Mouse (Mus musculus) inflammation-experienced regulatory T-cells, adult 16 weeks (primary cell): Measurements from ENCODE around the gene Stx1b. TPM values are rescaled to one million over a fixed set of nuclear protein-coding genes. Genes with fewer than 3 reads are reported as not detected.

Experiments used
- polyA plus RNA-seq: library from polyadenylated mRNA; unstranded; fragments of 100-300 nt; shearing (Covaris generic); gene quantifications from one replicate; pipeline ENCODE4 v1.2.1, GENCODE M21; 2017

Gene Stx1b
- polyA plus RNA-seq, result not detected

DNA sequence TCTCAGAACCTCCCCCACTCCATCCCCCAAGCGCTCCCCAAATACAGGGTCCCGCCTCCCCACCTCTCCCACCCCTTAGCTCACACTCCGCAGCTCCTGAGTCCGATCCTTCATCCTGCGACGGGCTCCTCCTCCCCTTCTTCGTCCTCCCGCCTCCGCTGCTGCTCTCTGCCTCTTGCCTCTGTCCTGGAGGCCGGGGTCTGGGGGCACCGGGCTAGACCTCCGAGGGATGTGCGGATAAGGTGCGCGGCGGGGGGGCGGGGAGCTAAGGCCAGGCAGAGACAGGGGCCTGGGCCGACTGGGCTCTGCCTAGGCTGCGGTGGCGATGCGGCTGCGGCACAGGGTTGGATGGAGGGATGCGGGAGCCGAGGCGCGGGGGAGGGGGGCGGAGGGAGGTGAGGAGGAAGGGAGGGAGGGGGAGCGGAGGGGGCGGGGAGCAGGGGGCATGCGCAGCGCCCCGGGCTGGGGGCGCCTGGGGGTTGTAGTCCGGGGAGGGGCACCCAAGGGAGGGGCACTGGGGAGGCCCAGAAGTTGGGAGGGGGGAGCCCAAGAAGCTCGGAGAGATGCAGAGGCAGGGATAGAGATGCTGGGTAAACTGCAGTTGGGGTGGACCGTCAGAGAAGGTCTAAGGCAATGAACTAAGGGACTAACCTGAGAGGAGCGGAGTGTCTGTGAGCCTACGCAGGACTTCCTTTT lies at the start of gene Stx1b, which contains the start of gene Stx4a:
Gene Stx1b (minus strand): TSS at position 374 of the 696 bp plus-strand sequence.
Gene Stx4a (plus strand): TSS at position 119 of the 696 bp plus-strand sequence.

DNA sequence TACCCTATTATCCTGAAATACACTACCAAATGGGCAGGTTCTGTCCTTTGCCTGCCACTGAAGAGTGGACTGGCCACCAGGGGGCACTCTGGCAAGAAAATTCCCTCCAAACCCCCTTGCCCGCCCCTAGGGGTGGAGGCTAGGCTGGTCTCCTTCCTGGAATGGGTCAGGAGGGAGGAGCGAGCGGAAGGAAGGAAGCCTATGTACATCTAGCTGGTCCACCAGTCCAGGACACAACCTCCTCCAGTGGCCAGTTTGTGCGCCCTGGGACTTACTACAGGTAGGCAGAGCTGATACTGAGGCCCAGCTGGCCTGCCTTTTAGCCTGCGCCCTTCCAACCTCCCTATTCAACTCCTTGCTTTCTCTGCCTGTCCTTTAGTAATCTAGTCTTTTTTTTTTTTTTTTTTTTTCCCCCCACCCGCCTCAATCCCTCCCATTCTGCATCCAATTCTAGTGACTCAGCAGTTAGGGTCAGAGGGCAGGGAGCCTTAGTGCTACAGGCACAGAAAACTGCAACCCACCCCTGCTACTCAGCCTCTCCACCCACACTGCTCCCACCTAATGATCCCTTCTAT lies 23.8 kb downstream of the Stx1b start, which contains the start of gene Hsd3b7:
Gene Hsd3b7 (plus strand): TSS at position 170 of the 575 bp plus-strand sequence.

DNA sequence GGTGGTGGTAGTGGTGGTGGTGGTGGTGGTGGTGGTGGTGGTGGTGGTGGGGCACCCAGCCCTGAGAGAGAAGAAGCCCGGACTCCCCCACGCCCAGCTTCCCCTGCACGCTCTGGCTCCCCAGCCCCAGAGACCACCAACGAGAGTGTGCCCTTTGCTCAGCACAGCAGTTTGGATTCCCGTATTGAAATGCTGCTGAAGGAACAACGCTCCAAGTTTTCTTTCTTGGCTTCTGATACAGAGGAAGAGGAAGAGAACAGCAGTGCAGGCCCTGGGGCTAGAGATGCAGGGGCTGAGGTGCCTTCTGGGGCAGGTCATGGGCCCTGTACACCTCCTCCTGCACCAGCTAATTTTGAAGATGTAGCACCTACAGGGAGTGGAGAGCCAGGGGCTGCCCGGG lies 39.0 kb downstream of the Stx1b start, which contains the start of gene Gm49388:
Gene Gm49388 (plus strand): TSS at position 301 of the 400 bp plus-strand sequence.

DNA sequence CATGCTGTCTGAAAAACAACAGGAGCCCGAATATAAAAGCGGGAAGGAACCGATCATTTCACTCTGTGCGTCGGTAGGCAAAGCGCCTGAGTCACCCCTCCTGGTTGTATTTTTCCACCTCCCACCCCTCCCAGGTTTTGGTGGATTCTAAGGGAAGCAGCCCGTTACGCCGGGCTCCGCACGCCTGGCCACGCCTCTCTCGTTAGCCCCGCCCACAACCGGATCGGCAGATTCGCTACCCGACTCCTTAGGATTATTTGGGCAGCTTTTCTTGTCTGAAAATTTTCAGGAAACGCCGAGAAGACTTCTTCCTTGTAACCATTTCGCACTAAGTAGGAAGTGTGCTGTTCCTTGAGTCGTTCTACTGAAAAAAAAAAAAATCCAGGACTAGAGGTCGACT lies 47.9 kb downstream of the Stx1b start, which contains the start of gene Setd1a:
Gene Setd1a (plus strand): TSS at position 245 of the 400 bp plus-strand sequence.

DNA sequence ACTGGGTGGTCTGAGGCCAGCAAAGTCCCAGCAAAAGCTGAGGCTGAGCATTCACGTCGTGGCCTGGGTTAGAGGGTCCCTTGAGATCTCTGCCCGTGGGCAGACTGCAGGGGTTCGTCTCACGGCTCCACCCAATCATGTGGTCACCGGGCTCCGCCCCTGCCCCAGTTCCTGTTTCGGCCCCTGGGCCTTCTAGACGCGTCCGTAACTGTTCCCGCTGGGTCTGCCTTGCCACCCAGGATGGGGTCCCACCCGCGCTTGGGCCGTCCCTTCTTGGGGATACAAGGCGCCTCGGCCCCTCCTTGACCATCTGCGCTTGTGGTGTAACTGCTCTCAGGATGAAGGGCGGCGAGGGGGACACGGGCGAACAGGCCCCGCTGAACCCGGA lies 54.7 kb downstream of the Stx1b start, which contains the start of gene Orai3:
Gene Orai3 (plus strand): TSS at position 165 of the 388 bp plus-strand sequence.

Other genes starting within 250 kb of the Stx1b start
- gene Ccdc189, start 236.0 kb downstream of the Stx1b start, polyA plus RNA-seq, result 0.95 TPM
- gene Rnf40, start 235.8 kb downstream of the Stx1b start, polyA plus RNA-seq, result 171 TPM
- 1.1 TPM for gene Zfp629, start 208.8 kb downstream of the Stx1b start, polyA plus RNA-seq
- 19.5 TPM for gene Bcl7c, start 115.6 kb downstream of the Stx1b start, polyA plus RNA-seq
- gene Ctf1, start 111.8 kb downstream of the Stx1b start, polyA plus RNA-seq, result not detected
- not detected for gene Ctf2, start 92.4 kb downstream of the Stx1b start, polyA plus RNA-seq
- gene Fbxl19, start 80.0 kb downstream of the Stx1b start, polyA plus RNA-seq, result 1.3 TPM
- 38.5 TPM for gene Orai3, start 54.7 kb downstream of the Stx1b start, polyA plus RNA-seq
- gene Setd1a, start 47.9 kb downstream of the Stx1b start, polyA plus RNA-seq, result 1.2 TPM
- gene Gm49388, start 38.9 kb downstream of the Stx1b start, polyA plus RNA-seq, result not detected
- gene Hsd3b7, start 23.9 kb downstream of the Stx1b start, polyA plus RNA-seq, result 4.5 TPM
- gene Stx4a, start 255 bp downstream of the Stx1b start, polyA plus RNA-seq, result 167 TPM
- 63.8 TPM for gene Zfp646, start 51.7 kb upstream of the Stx1b start, polyA plus RNA-seq
- 23.2 TPM for gene Zfp668, start 52.3 kb upstream of the Stx1b start, polyA plus RNA-seq
- 1.0 TPM for gene Prss53, start 66.4 kb upstream of the Stx1b start, polyA plus RNA-seq
- gene Gm21974, start 70.9 kb upstream of the Stx1b start, polyA plus RNA-seq, result not detected
- gene Vkorc1, start 71.1 kb upstream of the Stx1b start, polyA plus RNA-seq, result 64.0 TPM
- 71.2 TPM for gene Bckdk, start 79.5 kb upstream of the Stx1b start, polyA plus RNA-seq
- 49.7 TPM for gene Kat8, start 88.0 kb upstream of the Stx1b start, polyA plus RNA-seq
- gene Prss8, start 105.6 kb upstream of the Stx1b start, polyA plus RNA-seq, result not detected
- 5.0 TPM for gene Prss36, start 122.2 kb upstream of the Stx1b start, polyA plus RNA-seq
- gene Fus, start 142.9 kb upstream of the Stx1b start, polyA plus RNA-seq, result 177 TPM
- gene Pycard, start 169.3 kb upstream of the Stx1b start, polyA plus RNA-seq, result 295 TPM
- gene Trim72, start 179.4 kb upstream of the Stx1b start, polyA plus RNA-seq, result not detected
- 0.61 TPM for gene Itgam, start 238.1 kb upstream of the Stx1b start, polyA plus RNA-seq
- gene Gm49368, start 238.1 kb upstream of the Stx1b start, polyA plus RNA-seq, result not detected